Mouse (Mus musculus) hindbrain, embryonic 16.5 days (tissue): ENCODE measurements around the gene Zbtb20. TPM values are rescaled to one million over a fixed set of nuclear protein-coding genes. Genes with fewer than 3 reads are reported as not detected.

Experiments
- ATAC-seq: fragments of 200-750 bp; cut with Nextera tagmentation; 2 replicates; pipeline ENCODE4 v1.8.0; 2017; ENCODE audit warnings: moderate TSS enrichment, moderate library complexity
- H3K27ac ChIP-seq: fragments of 300-500 bp; sonication (generic); 2 replicates; pipeline ENCODE4 v1.5.1; 2014; ENCODE audit warnings: low read depth, mild to moderate bottlenecking, control low read depth, low read length, moderate library complexity
- H3K27me3 ChIP-seq: fragments of 300-500 bp; sonication (generic); replicated peaks from 2 replicates; pipeline ENCODE4 v1.6.1; 2014; ENCODE audit warnings: low read length; ENCODE audit not compliant: control insufficient read depth, insufficient read depth
- H3K36me3 ChIP-seq: fragments of 300-500 bp; sonication (generic); 2 replicates; pipeline ENCODE4 v1.6.1; 2014; ENCODE audit warnings: mild to moderate bottlenecking, low read length, moderate library complexity, mixed read lengths; ENCODE audit not compliant: control insufficient read depth, insufficient read depth
- H3K4me1 ChIP-seq: fragments of 300-500 bp; sonication (generic); 2 replicates; pipeline ENCODE4 v1.6.1; 2014; ENCODE audit warnings: low read depth, low read length; ENCODE audit not compliant: control insufficient read depth, insufficient read depth
- H3K4me2 ChIP-seq: fragments of 300-500 bp; sonication (generic); 2 replicates; pipeline ENCODE4 v1.6.1; 2014; ENCODE audit warnings: mild to moderate bottlenecking, low read length, control low read depth, moderate library complexity
- H3K4me3 ChIP-seq: fragments of 300-500 bp; sonication (generic); 2 replicates; pipeline ENCODE4 v1.5.1; 2014; ENCODE audit warnings: mild to moderate bottlenecking, low read length, control low read depth, moderate library complexity
- H3K9ac ChIP-seq: fragments of 300-500 bp; sonication (generic); 2 replicates; pipeline ENCODE4 v1.6.1; 2014; ENCODE audit warnings: low read depth, mild to moderate bottlenecking, control low read depth, low read length, moderate library complexity
- H3K9me3 ChIP-seq: fragments of 300-500 bp; sonication (generic); 2 replicates; pipeline ENCODE4 v1.6.1; 2014; ENCODE audit warnings: mild to moderate bottlenecking, low read length, moderate library complexity; ENCODE audit not compliant: control insufficient read depth
- WGBS: fragments of 180-500 bp; shearing (Covaris S2); extraction: QIAGEN DNeasy Blood & Tissue Kit; methylation state at CpG from one replicate; pipeline ENCODE4 v1.1.7; 2014; 5-methylcytosine and 5-hydroxymethylcytosine counted together
- polyA plus RNA-seq: library from polyadenylated mRNA; unstranded; fragments of >200 nt; fragmentation: Nextera tagmentation; extraction: Ambion mirVana; gene quantifications from 2 replicates; pipeline ENCODE4 v1.2.1, GENCODE M21; 2015

The Zbtb20 gene
- polyA plus RNA-seq, 1 experiment from 2014 or later, result 46.6 TPM

DNA sequence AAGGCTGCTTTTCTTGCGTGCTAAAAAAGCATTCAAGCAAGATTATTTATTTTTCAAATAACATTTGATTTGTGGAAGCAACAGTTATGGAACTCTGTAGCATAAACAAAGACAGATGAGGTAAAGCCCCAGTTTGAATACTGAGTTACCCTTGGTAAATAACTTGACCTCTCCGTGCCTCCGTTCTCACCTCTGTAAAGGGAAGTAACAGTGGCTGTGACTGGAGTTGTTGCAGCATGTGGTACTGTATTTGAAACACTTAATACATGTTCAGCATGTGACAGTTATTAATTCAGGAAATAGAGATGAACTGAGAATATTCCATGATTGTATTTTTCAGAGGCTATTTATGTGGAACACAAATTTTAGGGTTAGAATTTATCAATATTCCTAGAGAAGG lies 529.4 kb downstream of the Zbtb20 start:
- no peak for ATAC-seq
- Histone ChIP-seq H3K9me3 (no peaks in the 10 kb centered on the region), H3K4me3 (no peak overlapping the region), H3K4me2 (no peak overlapping the region), H3K36me3 (no peaks in the 10 kb centered on the region), H3K4me1 (no peaks in the 10 kb centered on the region; the same call in 1 of the 2 replicates), H3K27me3 (no peaks in the 10 kb centered on the region), H3K27ac (no peak overlapping the region), H3K9ac (no peak overlapping the region)
- WGBS, result 84% methylated on average over 3 of the region's 3 CpGs

DNA sequence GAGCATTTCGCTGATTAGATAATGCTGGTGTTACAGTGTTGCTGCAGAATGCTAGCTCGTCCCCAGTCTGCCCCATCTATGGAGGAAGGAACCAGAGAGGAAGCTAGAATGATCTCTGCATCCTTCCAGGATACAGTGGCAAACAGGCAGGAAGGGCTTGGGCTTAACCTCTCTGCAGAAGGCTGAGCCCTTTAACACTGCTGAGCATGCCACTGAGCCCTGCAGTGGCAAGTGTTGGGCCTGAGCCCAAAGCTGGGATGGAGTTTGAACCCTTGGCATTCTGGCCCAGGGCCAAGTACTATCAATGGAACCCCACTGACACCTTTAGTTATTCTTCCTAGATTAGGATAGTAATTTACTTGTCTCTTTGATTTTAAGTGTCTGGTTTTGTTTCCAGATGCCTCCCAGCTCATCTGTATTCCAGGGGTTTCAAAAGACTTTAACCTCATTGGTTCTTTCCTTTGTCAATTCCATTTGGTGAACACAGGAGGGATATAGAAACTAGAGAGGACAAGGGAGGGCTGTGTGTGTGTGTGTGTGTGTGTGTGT lies 532.0 kb downstream of the Zbtb20 start:
- 57% methylated on average over 2 of the region's 2 CpGs for WGBS
- Histone ChIP-seq H3K27ac (no peak overlapping the region), H3K9me3 (no peaks in the 10 kb centered on the region), H3K4me1 (no peaks in the 10 kb centered on the region; the same call in 1 of the 2 replicates), H3K36me3 (no peaks in the 10 kb centered on the region), H3K4me2 (no peak overlapping the region), H3K27me3 (no peaks in the 10 kb centered on the region), H3K4me3 (no peak overlapping the region), H3K9ac (no peak overlapping the region)
- ATAC-seq, result no peak

DNA sequence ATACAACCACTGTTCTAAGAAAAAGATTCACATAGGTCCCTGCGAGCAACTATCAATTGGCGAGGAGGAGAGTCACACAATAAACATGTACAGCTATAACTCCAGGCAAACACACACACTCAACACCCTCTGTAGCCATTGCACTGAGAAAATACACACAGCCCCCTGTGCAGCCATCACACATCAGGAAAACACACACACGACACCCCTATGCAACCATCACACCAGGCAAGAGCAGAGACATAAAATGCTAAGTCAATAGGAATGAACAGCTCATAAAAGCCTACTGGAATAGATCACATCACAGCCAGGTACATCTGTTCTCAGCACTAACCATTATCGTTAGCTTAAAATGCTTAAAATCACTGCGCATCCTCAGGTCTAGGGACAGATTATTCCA lies 532.9 kb downstream of the Zbtb20 start:
- Histone ChIP-seq H3K4me1 (no peaks in the 10 kb centered on the region; the same call in 1 of the 2 replicates), H3K9ac (no peak overlapping the region), H3K9me3 (no peaks in the 10 kb centered on the region), H3K36me3 (no peaks in the 10 kb centered on the region), H3K4me2 (no peak overlapping the region), H3K27me3 (no peaks in the 10 kb centered on the region), H3K4me3 (no peak overlapping the region), H3K27ac (no peak overlapping the region)
- 79% methylated on average over 5 of the region's 5 CpGs for WGBS
- no peak for ATAC-seq

DNA sequence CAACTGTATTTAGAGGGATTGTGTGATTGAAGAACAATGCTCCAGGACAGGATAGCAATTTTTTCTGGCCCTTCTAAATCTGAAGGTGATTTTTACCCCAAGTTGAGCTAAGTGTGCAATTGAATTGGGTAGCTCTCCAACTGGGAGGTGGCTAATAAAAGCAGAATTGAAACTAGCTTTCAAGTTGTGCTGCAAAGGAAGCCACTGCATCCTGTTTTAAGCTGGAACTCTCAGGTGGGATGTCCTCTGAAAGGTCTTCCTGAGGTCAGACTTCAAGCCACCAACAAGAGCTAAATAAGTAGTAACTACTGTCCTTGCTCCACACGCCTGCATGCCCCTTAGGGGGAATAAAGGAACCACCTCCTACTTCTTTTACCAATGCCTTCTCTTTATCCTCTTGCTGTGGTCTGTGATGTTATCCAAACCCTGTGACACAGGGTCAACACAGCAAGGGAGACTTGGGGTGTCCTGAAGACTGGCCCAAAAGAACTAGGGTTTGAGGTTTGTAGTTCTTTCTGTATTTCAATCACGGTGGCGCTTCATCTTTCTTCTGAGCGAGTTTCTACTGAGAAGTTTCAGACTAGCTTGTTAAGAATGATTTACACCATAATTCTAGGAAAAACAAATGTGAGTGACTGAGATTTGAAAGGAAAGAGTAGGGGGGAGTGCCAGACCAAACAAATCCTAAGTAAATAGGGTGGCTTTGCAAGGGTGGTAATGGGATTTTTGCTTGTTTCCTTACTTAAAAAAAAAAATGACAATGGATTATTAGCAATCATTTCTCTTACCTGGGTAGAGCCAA lies 533.6 kb downstream of the Zbtb20 start:
- no peaks in the 10 kb centered on the region for H3K9me3 ChIP-seq
- no peak overlapping the region for H3K4me3 ChIP-seq
- no peaks in the 10 kb centered on the region for H3K36me3 ChIP-seq
- no peaks in the 10 kb centered on the region for H3K27me3 ChIP-seq
- no peak overlapping the region for H3K4me2 ChIP-seq
- H3K27ac ChIP-seq, result no peak overlapping the region
- H3K4me1 ChIP-seq, result no peaks in the 10 kb centered on the region; the same call in 1 of the 2 replicates
- ATAC-seq, result no peak
- no peak overlapping the region for H3K9ac ChIP-seq
- 75% methylated on average over 4 of the region's 4 CpGs for WGBS

DNA sequence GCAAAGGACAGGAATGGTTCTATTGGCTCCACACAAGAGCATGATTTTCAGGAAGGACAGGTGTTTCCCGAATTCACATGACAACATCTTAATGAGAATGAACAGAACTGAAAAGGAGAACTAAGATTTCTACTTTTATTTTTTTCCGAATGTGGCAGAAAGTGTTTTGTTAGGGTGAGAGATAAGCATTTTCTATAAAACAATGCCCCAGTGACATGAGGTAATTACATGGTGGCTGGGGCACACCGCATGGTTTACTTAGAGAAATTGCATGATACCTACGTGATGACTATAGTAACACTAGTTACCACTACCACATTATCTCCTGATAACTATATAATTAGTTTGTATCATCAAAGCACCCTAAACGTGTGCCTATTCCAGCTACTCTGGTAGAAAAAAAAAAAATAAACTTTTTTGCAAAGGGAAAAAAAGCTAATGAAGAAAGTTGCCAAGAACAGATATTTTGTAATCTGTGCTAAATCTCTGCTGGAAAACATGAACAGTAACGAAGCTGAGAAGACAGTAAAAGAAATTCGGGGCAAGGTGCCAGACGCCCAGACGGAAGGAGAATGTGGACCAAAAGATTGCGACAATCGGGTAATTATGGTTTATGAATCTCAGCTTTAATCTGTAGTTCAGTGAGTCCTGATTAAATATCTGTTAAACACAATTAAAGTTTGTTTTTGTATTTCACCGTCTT lies 534.4 kb downstream of the Zbtb20 start:
- H3K27ac ChIP-seq, result no peak overlapping the region
- ATAC-seq, result no peak
- 82% methylated on average over 12 of the region's 12 CpGs for WGBS
- no peak overlapping the region for H3K9ac ChIP-seq
- H3K4me2 ChIP-seq, result no peak overlapping the region
- H3K4me3 ChIP-seq, result no peak overlapping the region
- no peaks in the 10 kb centered on the region for H3K9me3 ChIP-seq
- no peaks in the 10 kb centered on the region for H3K27me3 ChIP-seq
- no peaks in the 10 kb centered on the region for H3K36me3 ChIP-seq
- H3K4me1 ChIP-seq, result no peaks in the 10 kb centered on the region; the same call in 1 of the 2 replicates

DNA sequence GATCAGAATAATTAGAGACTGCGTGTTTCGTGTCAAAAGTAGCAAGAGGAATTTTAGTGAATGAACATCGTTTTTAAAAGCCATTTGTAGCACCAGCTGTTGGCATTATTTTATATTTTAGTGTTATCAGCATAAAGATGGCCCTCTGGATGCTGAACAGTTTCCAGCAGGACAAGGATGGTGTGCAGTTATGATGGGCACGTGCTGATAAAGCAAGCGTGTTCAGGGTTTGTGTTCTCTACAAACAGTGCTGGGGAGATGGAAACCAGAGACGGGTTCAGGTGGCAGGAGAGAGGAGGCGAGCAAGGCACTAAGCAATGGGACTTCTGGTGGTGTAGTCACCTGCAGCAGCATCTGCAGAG lies 534.9 kb downstream of the Zbtb20 start:
- 80% methylated on average over 7 of the region's 7 CpGs for WGBS
- no peaks in the 10 kb centered on the region for H3K36me3 ChIP-seq
- H3K27ac ChIP-seq, result no peak overlapping the region
- H3K4me3 ChIP-seq, result no peak overlapping the region
- no peak overlapping the region for H3K4me2 ChIP-seq
- ATAC-seq, result no peak
- no peaks in the 10 kb centered on the region for H3K27me3 ChIP-seq
- H3K9ac ChIP-seq, result no peak overlapping the region
- no peaks in the 10 kb centered on the region; the same call in 1 of the 2 replicates for H3K4me1 ChIP-seq
- no peaks in the 10 kb centered on the region for H3K9me3 ChIP-seq

DNA sequence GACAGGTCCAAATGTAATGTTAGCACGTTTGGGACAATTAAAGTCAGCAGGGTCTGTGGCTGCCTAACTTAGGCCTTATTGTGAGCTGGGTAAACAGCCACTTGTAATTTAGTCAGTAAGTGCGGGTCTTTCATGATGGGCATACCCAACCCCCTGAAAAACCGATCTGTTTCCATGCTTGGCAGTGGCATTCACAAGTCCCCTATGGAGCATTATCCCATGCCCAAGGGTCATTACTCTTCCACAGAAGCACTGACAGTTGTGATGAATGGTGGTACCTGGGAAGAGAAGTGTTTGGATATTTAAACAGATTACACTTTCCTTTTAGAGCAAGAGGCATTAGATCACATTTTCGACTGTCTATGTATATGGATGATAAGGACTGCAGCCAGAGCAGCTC lies 540.2 kb downstream of the Zbtb20 start:
- H3K4me3 ChIP-seq, result no peak overlapping the region
- H3K27me3 ChIP-seq, result no peaks in the 10 kb centered on the region
- H3K27ac ChIP-seq, result no peak overlapping the region
- H3K9ac ChIP-seq, result no peak overlapping the region
- no peaks in the 10 kb centered on the region for H3K4me1 ChIP-seq
- H3K36me3 ChIP-seq, result no peaks in the 10 kb centered on the region
- peak; percentile 61; the same call in 1 of the 2 replicates for ATAC-seq
- H3K4me2 ChIP-seq, result no peak overlapping the region
- 39% methylated on average over 4 of the region's 4 CpGs for WGBS
- H3K9me3 ChIP-seq, result no peaks in the 10 kb centered on the region

DNA sequence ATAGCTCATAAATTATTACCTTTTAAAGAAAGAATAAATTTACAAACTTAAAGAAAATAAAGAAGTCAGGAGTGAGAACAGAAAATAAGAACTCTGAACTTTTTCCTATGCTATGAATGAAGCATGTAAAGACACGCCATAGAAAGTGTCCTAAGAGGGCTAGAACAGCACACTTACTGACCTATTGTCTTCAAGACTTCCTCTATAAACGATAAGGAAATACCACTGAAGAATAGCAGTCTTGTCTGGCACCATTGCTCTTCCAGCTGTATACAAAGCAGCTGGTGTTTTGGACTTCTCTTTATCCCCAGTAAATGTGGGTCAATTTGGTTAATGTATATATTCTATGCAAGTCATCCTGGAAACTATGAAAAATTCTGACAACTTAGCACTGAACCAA lies 544.2 kb downstream of the Zbtb20 start:
- Histone ChIP-seq H3K4me1 (no peaks in the 10 kb centered on the region), H3K9ac (no peak overlapping the region), H3K9me3 (no peaks in the 10 kb centered on the region), H3K27me3 (no peaks in the 10 kb centered on the region), H3K27ac (no peak overlapping the region), H3K4me2 (no peak overlapping the region), H3K36me3 (no peaks in the 10 kb centered on the region), H3K4me3 (no peak overlapping the region)
- ATAC-seq, result no peak
- WGBS, result 71% methylated on average over 2 of the region's 2 CpGs

DNA sequence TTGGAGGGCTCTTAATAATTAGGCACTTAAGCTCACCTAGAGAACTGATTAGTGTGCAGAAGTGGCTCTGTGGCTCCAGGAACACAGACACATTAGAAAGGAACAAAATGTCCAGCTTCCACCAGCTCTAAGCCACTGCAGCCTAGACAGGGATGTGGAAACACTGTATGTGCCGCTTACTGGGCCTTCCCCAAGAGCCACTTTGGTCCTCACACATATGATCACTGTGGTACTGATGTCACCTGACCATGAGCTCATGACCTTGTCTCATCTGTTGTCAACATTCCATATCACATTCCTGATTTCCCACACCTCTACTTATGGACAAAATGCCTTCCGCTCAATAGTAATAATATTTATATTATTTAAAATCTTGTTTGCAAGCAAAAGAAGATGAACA lies 553.3 kb downstream of the Zbtb20 start:
- no peak overlapping the region for H3K27ac ChIP-seq
- no peak overlapping the region for H3K4me3 ChIP-seq
- ATAC-seq, result no peak
- H3K36me3 ChIP-seq, result no peaks in the 10 kb centered on the region
- H3K9ac ChIP-seq, result no peak overlapping the region
- WGBS, result 97% methylated on average over 2 of the region's 2 CpGs
- H3K4me1 ChIP-seq, result no peaks in the 10 kb centered on the region
- no peaks in the 10 kb centered on the region for H3K9me3 ChIP-seq
- H3K27me3 ChIP-seq, result no peaks in the 10 kb centered on the region
- H3K4me2 ChIP-seq, result no peak overlapping the region
